Mouse (Mus musculus) lung, adult 10 weeks (tissue): ENCODE results near the gene Tomm40l. TPM values are rescaled to one million over a fixed set of nuclear protein-coding genes. Genes with fewer than 3 reads are reported as not detected.

Source experiments
- polyA plus RNA-seq: library from polyadenylated mRNA; stranded (reverse); fragments of 350-450 nt; fragmentation: Illumina TruSeq; extraction: RNeasy Lipid Tissue Mini Kit (QIAGEN cat#74804); gene quantifications from one replicate; pipeline ENCODE4 v1.2.3, GENCODE M21; 2014; ENCODE audit warnings: low read depth, low replicate concordance; ENCODE audit not compliant: insufficient read depth

Tomm40l gene
- 41.1 TPM for polyA plus RNA-seq

DNA sequence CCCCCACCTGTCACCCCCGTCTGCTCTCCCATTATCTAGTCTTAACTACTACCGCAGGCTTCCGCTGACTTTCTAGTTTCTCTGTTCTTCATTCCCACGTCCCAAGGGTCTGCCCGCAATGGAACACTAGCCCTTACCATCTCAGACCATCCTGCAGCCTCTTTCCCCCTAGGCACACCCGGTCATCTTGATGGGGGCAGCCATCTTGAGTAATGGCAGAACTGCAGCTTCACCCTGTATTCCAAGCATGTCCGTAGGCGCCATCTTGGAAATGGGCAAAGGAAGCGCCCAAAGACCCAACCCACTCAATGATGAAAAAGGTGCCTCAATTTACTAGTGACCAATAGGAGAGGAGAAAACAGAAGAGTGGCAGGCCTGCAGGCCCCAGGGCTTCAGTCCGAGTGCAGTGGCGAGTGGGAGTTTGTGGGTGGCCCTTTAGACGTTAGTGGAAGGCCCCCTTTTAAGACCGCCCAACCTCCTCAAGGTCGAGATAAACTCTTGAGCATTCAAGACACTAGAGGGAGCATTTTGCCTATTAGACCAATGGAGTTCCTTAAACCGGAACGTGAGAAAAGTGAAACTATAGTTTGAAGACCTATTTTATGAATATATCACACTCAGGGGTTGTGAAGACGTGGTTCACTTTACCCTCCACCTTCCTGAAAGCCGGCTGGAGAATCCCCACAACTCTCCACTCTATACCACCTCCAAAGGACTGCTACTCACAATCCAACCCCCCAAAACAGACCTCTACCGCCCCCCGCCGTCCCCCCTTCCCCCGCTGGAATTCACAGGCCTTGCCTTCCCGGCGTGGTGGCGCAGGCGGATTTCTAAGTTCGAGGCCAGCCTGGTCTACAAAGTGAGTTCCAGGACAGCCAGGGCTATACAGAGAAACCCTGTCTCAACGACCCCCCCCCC lies at the start of gene Tomm40l:
Gene Tomm40l, minus strand, starts transcription at position 277 of the 918 bp plus-strand sequence.

GRCm38 (mm10) chr1:171269848-171270572 lies 47.7 kb upstream of the Tomm40l start, which contains the start of gene B4galt3:
TSS of gene B4galt3 (plus strand) at chr1:171270328.

GRCm38 (mm10) chr1:171250680-171251593 lies 28.6 kb upstream of the Tomm40l start, which contains the start of gene Ndufs2:
TSS of gene Ndufs2 (minus strand) at chr1:171251388.

DNA sequence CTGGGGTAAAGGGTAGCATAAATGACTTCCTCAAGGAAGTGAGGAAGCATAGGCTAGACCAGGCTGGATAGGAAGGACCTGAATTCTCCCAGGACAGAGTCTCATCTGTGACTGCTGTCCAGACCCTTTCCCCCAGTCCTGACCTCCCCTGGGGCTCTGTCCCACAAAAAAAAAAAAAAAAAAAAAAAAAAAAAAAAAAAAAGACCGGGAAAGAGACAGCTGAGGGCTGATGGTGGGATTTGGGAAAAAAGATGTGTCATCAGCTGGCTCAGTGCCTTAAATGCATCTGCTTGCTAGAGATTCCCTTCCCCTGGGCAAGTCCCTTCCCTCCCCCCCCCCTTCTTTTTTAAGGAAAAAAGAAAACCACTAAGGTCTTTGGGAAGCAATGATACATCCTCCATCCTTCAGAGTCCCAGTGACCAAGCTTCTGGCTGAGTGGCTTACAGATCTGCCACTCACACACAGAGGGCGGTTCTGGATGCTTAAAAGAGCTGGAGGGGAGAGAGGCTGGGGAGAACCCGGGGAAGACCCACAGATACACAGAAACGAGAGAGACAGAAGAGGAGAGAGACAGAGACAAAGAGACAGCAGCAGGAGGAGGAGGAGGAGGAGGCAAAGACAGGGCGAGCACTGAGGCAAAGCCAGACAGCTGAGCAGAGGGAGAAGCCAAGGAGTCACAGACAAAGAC lies 27.7 kb upstream of the Tomm40l start, which contains the start of gene Adamts4:
Gene Adamts4, plus strand, starts transcription at position 509 of the 688 bp plus-strand sequence.

DNA sequence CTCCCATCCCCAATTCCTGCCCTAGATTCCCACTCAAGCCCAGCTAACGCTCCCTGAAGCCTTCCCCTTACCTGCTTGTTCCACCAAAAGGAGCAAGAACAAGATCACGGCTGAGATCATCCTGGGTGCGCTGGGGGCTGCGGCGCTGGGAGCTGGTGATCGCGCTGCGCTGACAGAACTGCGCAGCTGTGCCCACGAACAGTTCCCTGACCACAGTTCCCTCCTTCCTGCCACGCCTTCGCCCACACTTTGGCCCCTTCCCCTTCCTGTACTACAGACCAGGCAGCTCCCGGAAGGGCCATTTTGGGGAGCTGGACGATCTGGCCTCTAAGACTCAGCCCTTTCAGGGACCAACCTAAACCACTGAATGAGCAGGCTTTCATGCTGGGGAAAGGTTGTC lies 11.8 kb upstream of the Tomm40l start, which contains the start of gene Fcer1g:
Gene Fcer1g, minus strand, starts transcription at position 240 of the 400 bp plus-strand sequence.

DNA sequence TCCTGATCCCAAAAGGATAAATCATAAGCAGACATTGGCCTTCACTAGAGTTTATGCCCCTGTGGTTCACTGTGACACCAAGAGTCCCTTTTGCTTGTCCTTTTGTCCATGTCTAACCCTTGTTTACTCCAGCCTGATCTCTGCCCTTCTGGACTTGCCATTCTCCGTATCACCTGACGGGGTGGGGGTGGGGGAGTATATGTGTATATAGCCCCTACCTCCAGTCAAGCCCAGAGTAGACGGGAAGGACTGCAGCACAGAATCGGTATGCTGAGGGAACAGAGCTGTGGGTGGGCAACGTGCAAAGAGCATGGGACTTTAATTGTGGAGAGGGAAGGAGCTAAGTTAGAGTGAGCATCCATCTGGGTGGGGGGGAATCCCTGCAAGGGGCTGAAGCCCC lies 2.5 kb upstream of the Tomm40l start, which contains the start of gene Apoa2:
Gene Apoa2, plus strand, starts transcription at position 198 of the 400 bp plus-strand sequence.

GRCm38 (mm10) chr1:171213801-171214496 lies 8.4 kb downstream of the Tomm40l start, which contains the start of gene Nr1i3:
TSS of gene Nr1i3 (plus strand) at chr1:171213970.

DNA sequence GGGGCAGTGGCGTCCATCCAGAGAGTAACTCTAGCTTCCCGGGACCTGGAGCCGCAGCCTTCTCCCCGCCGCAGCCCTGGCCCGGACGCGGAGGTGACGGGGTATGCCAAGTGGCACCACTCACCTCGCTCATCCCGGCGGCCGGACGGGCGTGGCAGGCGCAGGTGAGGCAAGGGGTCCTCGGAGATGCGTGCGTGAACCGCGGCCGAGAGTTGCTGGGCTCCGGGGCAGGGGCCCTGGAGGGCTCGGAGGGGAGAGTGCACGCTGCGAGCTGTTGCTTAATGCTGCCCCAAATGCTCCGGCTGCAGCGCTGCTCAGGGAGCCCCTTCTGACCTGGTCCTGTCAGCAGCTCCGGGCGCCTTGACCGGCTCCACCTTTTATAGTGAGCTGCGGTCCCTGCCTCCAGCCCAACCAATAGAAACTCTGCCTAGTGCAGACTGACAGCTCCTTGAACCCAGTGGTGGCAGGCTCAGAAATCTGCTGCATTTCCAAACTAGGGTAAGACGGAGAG lies 26.4 kb downstream of the Tomm40l start, which contains the start of gene Pcp4l1:
Gene Pcp4l1, minus strand, starts transcription at position 382 of the 511 bp plus-strand sequence.

Other genes with a start within 250 kb of the Tomm40l start
- gene Fcgr2b, start 246.0 kb downstream of the Tomm40l start, polyA plus RNA-seq, result 25.8 TPM
- 11.0 TPM for gene Fcgr4, start 203.6 kb downstream of the Tomm40l start, polyA plus RNA-seq
- 45.4 TPM for gene Fcgr3, start 157.6 kb downstream of the Tomm40l start, polyA plus RNA-seq
- gene Cfap126, start 108.6 kb downstream of the Tomm40l start, polyA plus RNA-seq, result 47.9 TPM
- 105 TPM for gene Sdhc, start 71.9 kb downstream of the Tomm40l start, polyA plus RNA-seq
- gene Mpz, start 71.8 kb downstream of the Tomm40l start, polyA plus RNA-seq, result 6.1 TPM
- 93.6 TPM for gene Pcp4l1, start 26.2 kb downstream of the Tomm40l start, polyA plus RNA-seq
- gene Nr1i3, start 8.5 kb downstream of the Tomm40l start, polyA plus RNA-seq, result 0.08 TPM
- gene Apoa2, start 2.5 kb upstream of the Tomm40l start, polyA plus RNA-seq, result 2.2 TPM
- gene Fcer1g, start 11.9 kb upstream of the Tomm40l start, polyA plus RNA-seq, result 156 TPM
- 0.31 TPM for gene Adamts4, start 27.9 kb upstream of the Tomm40l start, polyA plus RNA-seq
- gene Ndufs2, start 28.9 kb upstream of the Tomm40l start, polyA plus RNA-seq, result 133 TPM
- gene B4galt3, start 47.8 kb upstream of the Tomm40l start, polyA plus RNA-seq, result 23.0 TPM
- gene Ppox, start 58.7 kb upstream of the Tomm40l start, polyA plus RNA-seq, result 20.3 TPM
- 24.7 TPM for gene Usp21, start 65.5 kb upstream of the Tomm40l start, polyA plus RNA-seq
- gene Ufc1, start 72.5 kb upstream of the Tomm40l start, polyA plus RNA-seq, result 102 TPM
- 26.5 TPM for gene Dedd, start 106.6 kb upstream of the Tomm40l start, polyA plus RNA-seq
- 33.3 TPM for gene Nit1, start 123.1 kb upstream of the Tomm40l start, polyA plus RNA-seq
- 79.6 TPM for gene Pfdn2, start 123.2 kb upstream of the Tomm40l start, polyA plus RNA-seq
- gene Klhdc9, start 138.3 kb upstream of the Tomm40l start, polyA plus RNA-seq, result 1.1 TPM
- 6.3 TPM for gene Nectin4, start 147.6 kb upstream of the Tomm40l start, polyA plus RNA-seq
- gene Arhgap30, start 166.4 kb upstream of the Tomm40l start, polyA plus RNA-seq, result 9.8 TPM
- gene Usf1, start 188.8 kb upstream of the Tomm40l start, polyA plus RNA-seq, result 86.9 TPM
- 19.4 TPM for gene Tstd1, start 196.4 kb upstream of the Tomm40l start, polyA plus RNA-seq
- gene F11r, start 215.0 kb upstream of the Tomm40l start, polyA plus RNA-seq, result 120 TPM